In the genomic region with DNA sequence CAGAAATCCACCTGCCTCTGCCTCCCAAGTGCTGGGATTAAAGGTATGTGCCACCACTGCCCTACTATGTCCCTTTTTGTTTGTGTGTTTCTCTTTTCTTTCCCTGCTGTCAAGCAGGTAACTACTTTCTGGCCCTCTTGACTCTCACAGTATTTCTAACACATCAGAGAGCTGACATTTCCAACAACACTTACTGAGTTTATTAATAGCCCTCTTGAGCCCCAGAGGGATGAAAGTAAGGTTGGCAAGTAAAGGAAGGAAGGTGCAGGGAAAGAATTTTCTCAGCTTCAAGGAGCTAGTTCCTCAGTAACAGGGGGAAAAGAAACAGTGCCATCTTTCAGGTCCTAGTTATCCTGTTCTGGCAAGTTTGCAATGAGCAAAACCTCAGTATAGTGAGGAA, we compare ENCODE assay signal across 32 mouse cellular contexts. TPM values are rescaled to one million over a fixed set of nuclear protein-coding genes. Genes with fewer than 3 reads are reported as not detected.
DNase-seq lines count a peak whose midpoint lies in the region; ATAC-seq and TF ChIP-seq lines count a peak whose summit lies in the region.
"Had no signal": no experiment of that assay in that cellular context is flagged by ENCODE, and none has a peak within 500 bp of the region (broad histone marks: within the 10 kb centered on the region; RNA-seq: fewer than 3 reads in every experiment).

No protein-coding gene starts in this region.

- H3K4me3 ChIP-seq in heart, embryonic 12.5 days, result no peak overlapping the region
- H3K4me3 ChIP-seq in heart, embryonic 15.5 days, result no peak overlapping the region
- no peak overlapping the region for H3K4me3 ChIP-seq in lung, postnatal 0 days (ENCODE audit: low read depth, low read length)
- H3K4me3 ChIP-seq: forebrain, embryonic 10.5 days; forebrain, embryonic 13.5 days; hindbrain, embryonic 10.5 days; hindbrain, embryonic 13.5 days; intestine, embryonic 15.5 days had no signal

- DNase-seq in heart, adult 9 months (ENCODE audit: low spot score in 2 of 2), result no peak
- DNase-seq in heart, adult 18-20 months, result no peak
- peak; percentile 5 for DNase-seq in lung, postnatal 0 days (ENCODE audit: low spot score)
- no peak for DNase-seq in lung, postnatal 14 days
- DNase-seq: adrenal gland, postnatal 10 days; adrenal gland, postnatal 36 days; B cell, adult 2 months; cerebellum, adult 18-20 months; cerebellum, adult 9-10 months; cerebellum, postnatal 14 days; gastrocnemius, postnatal 10 days; gastrocnemius, postnatal 36 days; kidney, adult 11 months; kidney, adult 8-10 months had no signal

- no peak overlapping the region for H3K9ac ChIP-seq in heart, embryonic 12.5 days
- H3K9ac ChIP-seq in heart, embryonic 15.5 days, result no peak overlapping the region
- no peak overlapping the region for H3K9ac ChIP-seq in lung, postnatal 0 days (replicated peaks; ENCODE audit: low read depth)
- H3K9ac ChIP-seq: forebrain, embryonic 13.5 days; hindbrain, embryonic 13.5 days; intestine, embryonic 15.5 days had no signal

- no peak for TF ChIP-seq EP300 in lung, postnatal 0 days (IDR thresholded peaks at IDR 0.05)

- no peak for TF ChIP-seq CTCF in lung, postnatal 0 days (IDR thresholded peaks at IDR 0.05)

- H3K4me1 ChIP-seq in heart, embryonic 12.5 days (replicated peaks), result no peaks in the 10 kb centered on the region
- no peaks in the 10 kb centered on the region for H3K4me1 ChIP-seq in heart, embryonic 15.5 days (replicated peaks)
- no peaks in the 10 kb centered on the region for H3K4me1 ChIP-seq in lung, postnatal 0 days (ENCODE audit: insufficient read depth, low read depth, low read length)
- H3K4me1 ChIP-seq: forebrain, embryonic 10.5 days; forebrain, embryonic 13.5 days; hindbrain, embryonic 10.5 days; hindbrain, embryonic 13.5 days; intestine, embryonic 15.5 days had no signal

- peak overlapping the region; percentile 57 for H3K27ac ChIP-seq in heart, embryonic 12.5 days (ENCODE audit: poor library complexity, severe bottlenecking)
- H3K27ac ChIP-seq in heart, embryonic 15.5 days, result peak overlapping the region; percentile 73
- no peak overlapping the region for H3K27ac ChIP-seq in lung, postnatal 0 days (ENCODE audit: low read length)
- H3K27ac ChIP-seq: forebrain, embryonic 10.5 days; forebrain, embryonic 13.5 days; hindbrain, embryonic 10.5 days; hindbrain, embryonic 13.5 days; intestine, embryonic 15.5 days had no signal

- H3K27me3 ChIP-seq in heart, embryonic 12.5 days (replicated peaks), result no peaks in the 10 kb centered on the region
- H3K27me3 ChIP-seq in heart, embryonic 15.5 days, result no peaks in the 10 kb centered on the region
- no peaks in the 10 kb centered on the region for H3K27me3 ChIP-seq in lung, postnatal 0 days (replicated peaks; ENCODE audit: insufficient read depth, low read length)
- H3K27me3 ChIP-seq: CH12.LX; forebrain, embryonic 13.5 days; hindbrain, embryonic 13.5 days; intestine, embryonic 15.5 days had no signal

- H3K36me3 ChIP-seq in heart, embryonic 12.5 days, result no peaks in the 10 kb centered on the region
- no peaks in the 10 kb centered on the region for H3K36me3 ChIP-seq in heart, embryonic 15.5 days
- no peaks in the 10 kb centered on the region for H3K36me3 ChIP-seq in lung, postnatal 0 days (ENCODE audit: insufficient read depth, low read length)
- H3K36me3 ChIP-seq: forebrain, embryonic 10.5 days; G1E; hindbrain, embryonic 10.5 days; hindbrain, embryonic 13.5 days; intestine, embryonic 15.5 days had no signal

- ATAC-seq in heart, embryonic 12.5 days (ENCODE audit: insufficient number of reproducible peaks, low FRiP score), result no peak
- no peak for ATAC-seq in heart, embryonic 15.5 days (replicated peaks; ENCODE audit: insufficient number of reproducible peaks, insufficient read depth, low FRiP score, low read depth)
- ATAC-seq in lung, postnatal 0 days, result no peak
- ATAC-seq: forebrain, embryonic 13.5 days; forebrain, embryonic 16.5 days; hindbrain, embryonic 16.5 days; intestine, embryonic 15.5 days; Patski had no signal

- no peaks in the 10 kb centered on the region for H3K9me3 ChIP-seq in heart, embryonic 12.5 days (replicated peaks)
- no peaks in the 10 kb centered on the region for H3K9me3 ChIP-seq in heart, embryonic 15.5 days (replicated peaks)
- no peaks in the 10 kb centered on the region for H3K9me3 ChIP-seq in lung, postnatal 0 days (ENCODE audit: low read length)
- H3K9me3 ChIP-seq: forebrain, embryonic 10.5 days; forebrain, embryonic 13.5 days; G1E; hindbrain, embryonic 10.5 days; hindbrain, embryonic 13.5 days; intestine, embryonic 15.5 days had no signal

- H3K4me2 ChIP-seq in heart, embryonic 12.5 days, result no peak overlapping the region
- H3K4me2 ChIP-seq in heart, embryonic 15.5 days, result 0 out of 2 replicates have a peak overlapping the region, but pooled peaks have one; percentile 25
- no peak overlapping the region for H3K4me2 ChIP-seq in lung, postnatal 0 days (replicated peaks; ENCODE audit: low read depth, low read length)
- H3K4me2 ChIP-seq: forebrain, embryonic 13.5 days; hindbrain, embryonic 13.5 days; intestine, embryonic 15.5 days had no signal

RNA-seq across cellular contexts. Expression of a gene that starts 23.0 kb away (rescaled TPM):
- polyA plus RNA-seq in heart, embryonic 12.5 days (2016; fragmentation: Nextera tagmentation; extraction: Ambion mirVana), result not detected in 2 replicates
- not detected in 2 replicates for polyA plus RNA-seq in heart, embryonic 15.5 days (2015; fragmentation: Nextera tagmentation; extraction: Ambion mirVana)
- not detected for total RNA-seq in heart, adult 18-20 months (2021)
- polyA plus RNA-seq in lung, postnatal 0 days (2015; fragmentation: Nextera tagmentation; extraction: Ambion mirVana), result not detected in 2 replicates
- total RNA-seq: adrenal gland, adult 18-20 months; adrenal gland, postnatal 10 days; adrenal gland, postnatal 36 days; CH12.LX; G1E; gastrocnemius, adult 18-20 months; gastrocnemius, postnatal 10 days; gastrocnemius, postnatal 36 days; granulocyte monocyte progenitor cell, adult 5-6 weeks; heart, postnatal 10 days had no signal
- polyA plus RNA-seq: embryonic facial prominence, embryonic 11.5 days; embryonic facial prominence, embryonic 14.5 days; forebrain, embryonic 10.5 days; forebrain, embryonic 13.5 days; forebrain, embryonic 16.5 days; G1E; hindbrain, embryonic 10.5 days; hindbrain, embryonic 13.5 days; hindbrain, embryonic 16.5 days; intestine, embryonic 15.5 days; Patski had no signal

RNA-seq across cellular contexts. Expression of a gene that starts 48.9 kb away (rescaled TPM):
- polyA plus RNA-seq in heart, embryonic 12.5 days (2016; fragmentation: Nextera tagmentation; extraction: Ambion mirVana), result 0.31 and 0.46 TPM in 2 replicates
- polyA plus RNA-seq in heart, embryonic 15.5 days (2015; fragmentation: Nextera tagmentation; extraction: Ambion mirVana), result 0.16 and 0.22 TPM in 2 replicates
- total RNA-seq in heart, adult 18-20 months (2021), result not detected
- polyA plus RNA-seq in lung, postnatal 0 days (2015; fragmentation: Nextera tagmentation; extraction: Ambion mirVana), result not detected in 2 replicates
- total RNA-seq: adrenal gland, adult 18-20 months; CH12.LX; G1E; gastrocnemius, adult 18-20 months; granulocyte monocyte progenitor cell, adult 5-6 weeks had no signal
- polyA plus RNA-seq: forebrain, embryonic 10.5 days; forebrain, embryonic 13.5 days; forebrain, embryonic 16.5 days; G1E; hindbrain, embryonic 10.5 days; hindbrain, embryonic 13.5 days; hindbrain, embryonic 16.5 days had no signal
